Mouse (Mus musculus) neural tube, embryonic 15.5 days (tissue): ENCODE measurements around the gene Lgi4. TPM values are rescaled to one million over a fixed set of nuclear protein-coding genes. Genes with fewer than 3 reads are reported as not detected.

Experiments used
- ATAC-seq: fragments of 200-750 bp; cut with Nextera tagmentation; 2 replicates; pipeline ENCODE4 v1.8.0; 2017; ENCODE audit warnings: mild to moderate bottlenecking, moderate TSS enrichment, moderate library complexity; ENCODE audit not compliant: low FRiP score
- H3K27ac ChIP-seq: fragments of 300-500 bp; sonication (generic); replicated peaks from 2 replicates; pipeline ENCODE4 v1.5.1; 2015; ENCODE audit warnings: mild to moderate bottlenecking, inconsistent platforms
- H3K27me3 ChIP-seq: fragments of 300-500 bp; sonication (generic); replicated peaks from 2 replicates; pipeline ENCODE4 v1.6.1; 2015; ENCODE audit warnings: inconsistent platforms
- H3K36me3 ChIP-seq: fragments of 300-500 bp; sonication (generic); 2 replicates; pipeline ENCODE4 v1.6.1; 2015; ENCODE audit warnings: inconsistent platforms
- H3K4me1 ChIP-seq: fragments of 300-500 bp; sonication (generic); 2 replicates; pipeline ENCODE4 v1.6.1; 2015; ENCODE audit warnings: inconsistent platforms
- H3K4me2 ChIP-seq: fragments of 300-500 bp; sonication (generic); 2 replicates; pipeline ENCODE4 v1.6.1; 2015; ENCODE audit warnings: inconsistent platforms, mild to moderate bottlenecking, moderate library complexity
- H3K4me3 ChIP-seq: fragments of 300-500 bp; sonication (generic); replicated peaks from 2 replicates; pipeline ENCODE4 v1.5.1; 2015; ENCODE audit warnings: mild to moderate bottlenecking, inconsistent platforms
- H3K9ac ChIP-seq: fragments of 300-500 bp; sonication (generic); replicated peaks from 2 replicates; pipeline ENCODE4 v1.6.1; 2015; ENCODE audit warnings: mild to moderate bottlenecking, inconsistent platforms
- H3K9me3 ChIP-seq: fragments of 300-500 bp; sonication (generic); replicated peaks from 2 replicates; pipeline ENCODE4 v1.6.1; 2016; ENCODE audit warnings: inconsistent platforms
- WGBS: fragments of 180-500 bp; shearing (Covaris S2); methylation state at CpG from one replicate; pipeline ENCODE4 v1.1.7; 2015; ENCODE audit warnings: mixed read lengths; 5-methylcytosine and 5-hydroxymethylcytosine counted together
- polyA plus RNA-seq: library from polyadenylated mRNA; unstranded; fragments of >200 nt; fragmentation: Nextera tagmentation; extraction: Ambion mirVana; gene quantifications from 2 replicates; pipeline ENCODE4 v1.2.1, GENCODE M21; 2015

Gene Lgi4
- polyA plus RNA-seq, 1 experiment from 2014 or later = 1.3 TPM

DNA sequence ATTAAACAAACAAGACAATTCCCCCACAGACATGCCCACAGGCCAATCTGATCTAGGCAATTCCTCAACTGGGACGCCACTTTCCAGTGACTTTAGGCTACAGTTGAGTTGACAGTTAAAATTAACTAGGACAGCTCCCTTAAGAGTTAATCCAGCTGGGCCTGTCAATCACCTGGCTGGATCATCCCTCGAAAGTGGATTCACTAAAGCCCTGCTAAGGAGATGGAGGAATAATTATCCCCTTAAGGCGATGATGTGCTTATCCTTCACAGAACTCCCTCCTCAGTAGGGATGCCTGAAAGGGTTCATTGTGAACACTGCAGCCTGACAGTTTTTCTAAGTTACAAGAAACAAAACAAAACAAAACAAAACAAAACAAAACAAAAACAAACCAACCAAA lies 21.5 kb downstream of the Lgi4 start:
- no peak for ATAC-seq
- H3K27me3 ChIP-seq = no peaks in the 10 kb centered on the region
- no peak overlapping the region for H3K4me2 ChIP-seq
- WGBS = 58% methylated on average over 3 of the region's 3 CpGs
- no peak overlapping the region for H3K4me3 ChIP-seq
- no peaks in the 10 kb centered on the region for H3K36me3 ChIP-seq
- no peak overlapping the region for H3K9ac ChIP-seq
- H3K9me3 ChIP-seq = no peaks in the 10 kb centered on the region
- H3K27ac ChIP-seq = no peak overlapping the region
- peaks cover 5% of the 10 kb centered on the region; the same call in 1 of the 2 replicates for H3K4me1 ChIP-seq

DNA sequence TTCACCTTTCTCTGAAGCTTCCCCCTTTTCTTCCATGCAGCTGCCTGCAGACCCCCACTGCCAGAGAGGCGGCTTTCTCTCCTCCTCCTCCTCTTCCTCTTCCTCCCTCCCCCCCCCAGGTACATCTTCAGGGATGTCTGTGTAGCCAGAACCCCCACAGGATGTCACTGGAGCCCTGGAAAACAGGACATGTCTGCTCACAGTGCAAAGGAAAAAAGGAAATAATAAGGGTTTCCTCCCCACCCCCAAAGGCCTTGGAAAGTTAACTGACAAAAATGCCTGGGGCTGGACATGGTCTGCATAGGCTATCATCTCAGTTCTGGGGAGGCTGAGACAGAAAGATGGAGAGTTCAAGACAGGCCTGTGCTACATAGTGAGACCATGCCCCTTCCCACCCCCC lies 22.0 kb downstream of the Lgi4 start:
- no peak for ATAC-seq

DNA sequence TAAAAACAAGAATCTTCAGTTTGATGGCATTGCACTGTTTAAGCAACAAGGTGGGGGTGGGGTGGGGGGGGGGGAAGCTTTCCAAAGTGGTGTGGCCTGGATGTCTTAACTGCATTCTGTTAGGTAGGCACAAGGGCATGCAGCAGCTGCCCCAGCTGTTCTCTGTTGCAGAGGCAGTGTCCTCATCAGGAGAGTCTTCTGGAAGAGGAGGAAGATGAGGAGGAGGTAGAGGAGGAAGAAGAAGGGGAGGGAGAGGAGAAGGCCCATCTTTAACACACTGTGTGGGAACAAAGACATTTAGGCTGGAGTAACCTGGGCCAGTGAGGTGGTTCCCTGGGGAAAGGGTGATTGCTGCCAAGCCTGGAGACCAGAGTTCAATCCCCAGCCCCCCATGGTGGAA lies 23.0 kb downstream of the Lgi4 start:
- H3K4me3 ChIP-seq = no peak overlapping the region
- H3K4me1 ChIP-seq = peaks cover 5% of the 10 kb centered on the region; the same call in 1 of the 2 replicates
- no peaks in the 10 kb centered on the region for H3K27me3 ChIP-seq
- H3K9ac ChIP-seq = no peak overlapping the region
- no peaks in the 10 kb centered on the region for H3K9me3 ChIP-seq
- H3K36me3 ChIP-seq = no peaks in the 10 kb centered on the region
- H3K4me2 ChIP-seq = no peak overlapping the region
- H3K27ac ChIP-seq = no peak overlapping the region
- ATAC-seq = no peak

More for the DNA sequence above, 22.0 kb downstream of the Lgi4 start:
- Histone ChIP-seq H3K4me1 (peaks cover 5% of the 10 kb centered on the region; the same call in 1 of the 2 replicates), H3K4me2 (no peak overlapping the region), H3K27ac (no peak overlapping the region), H3K36me3 (no peaks in the 10 kb centered on the region), H3K4me3 (no peak overlapping the region), H3K9me3 (no peaks in the 10 kb centered on the region), H3K27me3 (no peaks in the 10 kb centered on the region), H3K9ac (no peak overlapping the region)
- 60% methylated on average over 1 of the region's 1 CpGs for WGBS

DNA sequence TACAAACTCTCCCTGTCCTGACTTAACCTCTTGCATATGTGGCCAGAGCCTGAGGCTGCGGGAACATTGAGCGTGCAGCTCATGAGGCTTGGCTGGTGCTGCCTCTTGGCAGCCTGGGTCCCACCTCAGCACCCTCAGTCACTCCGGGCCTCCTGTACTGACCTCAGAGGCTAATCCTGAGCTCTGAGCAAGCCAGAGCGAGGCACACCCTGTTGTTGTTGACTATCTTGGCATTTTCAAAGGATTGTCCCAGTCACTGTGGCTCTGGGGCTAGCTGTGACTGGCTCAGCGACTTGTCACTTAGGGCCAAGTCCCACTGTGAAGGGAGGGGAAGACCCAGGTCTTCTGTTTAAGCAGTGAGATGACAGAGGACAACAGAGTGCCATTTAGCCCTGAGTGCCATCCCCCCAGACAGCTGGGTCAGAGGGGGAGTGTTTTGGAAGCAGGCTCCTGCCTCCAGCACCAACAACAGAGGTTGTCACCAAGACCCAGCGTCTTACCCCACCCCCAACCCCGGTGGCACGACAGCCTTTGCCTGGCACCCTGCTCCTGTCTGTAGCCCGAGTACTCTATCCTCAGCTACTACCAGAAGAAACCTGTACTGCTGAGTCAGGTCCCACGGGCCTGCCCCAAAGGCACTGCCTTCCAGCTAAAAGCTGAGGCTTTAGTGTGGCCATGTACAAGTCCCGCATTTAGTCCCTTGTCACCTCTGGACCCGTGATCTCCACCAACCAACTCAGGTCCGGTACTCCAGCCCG lies 23.9 kb downstream of the Lgi4 start:
- no peaks in the 10 kb centered on the region for H3K9me3 ChIP-seq

DNA sequence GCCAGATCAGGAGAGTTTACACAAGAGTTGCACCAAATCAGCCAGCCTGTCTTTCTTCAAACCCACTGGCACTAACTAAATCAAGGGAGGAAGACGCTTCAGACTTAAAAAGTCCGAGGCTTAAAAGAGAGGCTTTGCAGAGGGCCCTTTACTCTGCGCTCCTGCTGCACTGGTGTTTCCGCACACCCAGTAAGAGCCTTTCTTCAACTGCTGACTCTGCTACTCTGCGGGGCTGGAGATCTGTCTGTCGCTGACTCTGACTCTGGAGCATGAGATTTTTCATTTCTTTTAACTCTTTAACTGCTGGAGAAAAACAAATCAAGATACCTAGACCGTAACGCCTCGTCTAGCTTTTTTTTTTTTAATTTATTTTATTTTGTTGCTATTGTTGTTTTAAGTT lies 25.0 kb downstream of the Lgi4 start:
- Histone ChIP-seq H3K36me3 (no peaks in the 10 kb centered on the region), H3K4me1 (peaks cover 5% of the 10 kb centered on the region; the same call in 1 of the 2 replicates), H3K27me3 (no peaks in the 10 kb centered on the region), H3K27ac (no peak overlapping the region), H3K9ac (no peak overlapping the region), H3K4me2 (no peak overlapping the region), H3K9me3 (no peaks in the 10 kb centered on the region), H3K4me3 (no peak overlapping the region)
- ATAC-seq = no peak
- WGBS = 64% methylated on average over 9 of the region's 9 CpGs

More for the DNA sequence above, 23.9 kb downstream of the Lgi4 start:
- no peak for ATAC-seq
- no peak overlapping the region for H3K9ac ChIP-seq
- H3K4me1 ChIP-seq = peaks cover 5% of the 10 kb centered on the region; the same call in 1 of the 2 replicates
- H3K4me2 ChIP-seq = no peak overlapping the region
- H3K36me3 ChIP-seq = no peaks in the 10 kb centered on the region
- 78% methylated on average over 14 of the region's 14 CpGs for WGBS
- no peak overlapping the region for H3K4me3 ChIP-seq
- H3K27me3 ChIP-seq = no peaks in the 10 kb centered on the region
- H3K27ac ChIP-seq = no peak overlapping the region

DNA sequence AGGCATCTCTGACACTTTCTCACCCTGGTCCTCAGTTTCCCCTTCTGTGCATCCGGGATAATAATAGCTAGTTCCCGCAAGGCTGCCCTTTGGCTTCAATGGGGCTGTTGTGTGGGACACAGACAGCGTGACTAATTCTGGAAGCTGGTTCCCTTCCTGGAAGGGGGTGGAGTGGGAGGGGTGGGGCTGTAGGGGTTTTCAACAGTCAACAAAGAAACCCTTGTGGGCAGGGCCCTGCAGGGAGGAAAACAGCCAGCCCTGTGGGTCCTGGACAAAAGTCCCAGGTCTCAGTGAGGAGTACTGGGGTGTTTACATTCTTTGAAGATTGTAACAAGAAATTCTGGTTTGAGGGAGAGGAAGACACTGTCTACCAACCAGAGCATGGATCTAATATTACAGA lies 26.0 kb downstream of the Lgi4 start:
- H3K4me2 ChIP-seq = no peak overlapping the region
- no peaks in the 10 kb centered on the region for H3K9me3 ChIP-seq
- no peak for ATAC-seq
- no peak overlapping the region for H3K4me3 ChIP-seq
- WGBS = 21% methylated on average over 3 of the region's 3 CpGs
- no peak overlapping the region for H3K9ac ChIP-seq
- no peak overlapping the region for H3K27ac ChIP-seq
- H3K36me3 ChIP-seq = no peaks in the 10 kb centered on the region
- H3K4me1 ChIP-seq = peaks cover 5% of the 10 kb centered on the region; the same call in 1 of the 2 replicates
- no peaks in the 10 kb centered on the region for H3K27me3 ChIP-seq

DNA sequence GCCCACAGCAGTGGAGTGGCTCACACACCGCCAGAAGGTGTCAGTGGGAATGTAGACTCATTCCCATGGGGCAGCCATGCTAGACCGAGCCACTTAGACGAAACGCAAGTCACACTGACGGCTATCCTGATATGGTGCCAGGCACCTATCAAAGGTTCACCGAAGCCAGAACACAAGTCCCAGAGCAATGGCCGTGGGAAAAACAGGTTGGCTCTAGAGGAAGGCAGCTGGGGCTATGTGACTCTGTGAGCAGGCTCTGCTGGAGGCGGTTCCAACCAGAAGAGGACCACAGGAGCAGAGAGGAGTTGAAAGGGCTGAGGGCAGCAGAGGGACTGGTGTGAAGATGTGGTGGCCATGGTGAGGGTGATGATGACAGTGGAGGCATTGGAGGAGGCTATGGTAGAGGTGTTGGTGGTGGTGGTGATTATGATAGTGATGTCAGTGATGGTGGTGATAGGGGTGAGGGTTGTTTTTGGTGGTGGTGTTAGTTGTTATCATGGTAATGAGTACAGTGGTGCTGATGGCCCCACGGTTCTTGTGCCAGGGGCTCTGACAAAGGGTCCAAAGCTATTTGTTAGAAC lies 27.1 kb downstream of the Lgi4 start:
- no peak overlapping the region for H3K4me2 ChIP-seq
- 96% methylated on average over 9 of the region's 9 CpGs for WGBS
- peaks cover 5% of the 10 kb centered on the region; the same call in 1 of the 2 replicates for H3K4me1 ChIP-seq
- no peaks in the 10 kb centered on the region for H3K36me3 ChIP-seq
- H3K27me3 ChIP-seq = no peaks in the 10 kb centered on the region
- ATAC-seq = no peak
- H3K9ac ChIP-seq = no peak overlapping the region
- no peak overlapping the region for H3K4me3 ChIP-seq
- H3K27ac ChIP-seq = no peak overlapping the region
- H3K9me3 ChIP-seq = no peaks in the 10 kb centered on the region

DNA sequence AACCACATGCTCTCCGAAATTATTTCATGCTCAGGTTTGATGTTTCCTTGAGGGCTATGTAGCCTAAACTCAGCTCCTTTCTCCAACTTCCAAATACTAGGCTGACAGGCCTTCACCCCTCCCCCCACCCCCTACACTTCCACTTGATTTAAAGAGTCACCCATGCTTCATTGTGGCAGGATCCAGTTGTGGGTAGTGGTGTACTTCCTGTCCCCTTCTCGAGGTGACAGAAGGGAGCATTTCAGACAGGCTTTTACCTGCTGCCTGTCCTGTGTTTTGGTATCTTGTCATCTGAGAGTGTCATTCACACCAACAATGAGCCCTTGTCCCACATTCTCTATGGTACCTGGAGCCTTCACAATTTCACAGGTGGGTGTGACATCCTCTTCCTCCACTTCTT lies 28.1 kb downstream of the Lgi4 start:
- no peaks in the 10 kb centered on the region for H3K27me3 ChIP-seq
- ATAC-seq = no peak
- no peak overlapping the region for H3K4me3 ChIP-seq
- H3K27ac ChIP-seq = no peak overlapping the region
- H3K4me2 ChIP-seq = no peak overlapping the region
- 66% methylated on average over 2 of the region's 2 CpGs for WGBS
- peaks cover 5% of the 10 kb centered on the region; the same call in 1 of the 2 replicates for H3K4me1 ChIP-seq
- no peaks in the 10 kb centered on the region for H3K36me3 ChIP-seq
- H3K9ac ChIP-seq = no peak overlapping the region
- H3K9me3 ChIP-seq = no peaks in the 10 kb centered on the region

DNA sequence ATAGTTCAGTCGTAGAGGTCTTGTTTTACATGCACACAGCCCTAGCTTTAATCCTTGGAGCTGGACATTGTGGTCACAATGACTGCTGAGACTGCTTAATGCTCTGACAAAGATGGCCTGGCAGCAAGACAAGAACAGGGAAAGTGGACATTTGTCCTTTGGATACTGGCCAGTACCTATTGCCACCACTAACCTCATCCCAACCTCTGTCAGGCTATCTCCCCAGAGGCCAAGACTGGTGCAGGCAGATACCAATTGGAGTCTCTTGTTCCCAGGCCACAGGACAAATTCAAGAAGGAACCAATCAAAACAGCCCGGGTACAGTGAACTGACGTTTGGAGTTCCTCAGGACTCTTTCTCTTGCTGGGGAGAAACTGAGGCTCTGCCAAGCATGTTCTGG lies 29.1 kb downstream of the Lgi4 start:
- WGBS = 77% methylated on average over 3 of the region's 3 CpGs
- no peak for ATAC-seq

DNA sequence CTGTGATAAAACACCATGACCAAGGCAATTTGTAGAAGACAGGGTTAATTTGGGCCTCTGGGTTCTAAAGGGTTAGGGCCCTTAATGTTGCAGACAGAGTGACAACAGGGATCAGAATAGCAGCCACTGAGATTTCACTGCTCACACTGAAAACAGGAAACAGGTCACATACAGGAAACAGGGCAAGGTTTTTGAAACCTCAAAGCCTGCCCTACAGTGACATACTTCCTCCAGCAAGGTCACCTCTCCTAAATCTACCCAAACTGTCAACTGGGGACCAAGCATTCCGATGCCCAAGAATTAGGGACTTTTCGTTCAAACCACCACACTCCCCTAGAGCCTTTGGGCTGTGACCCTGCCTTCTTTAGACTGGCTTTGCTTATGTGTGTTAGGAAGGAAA lies 30.6 kb downstream of the Lgi4 start:
- H3K4me2 ChIP-seq = no peak overlapping the region
- H3K27ac ChIP-seq = no peak overlapping the region
- no peaks in the 10 kb centered on the region for H3K36me3 ChIP-seq
- ATAC-seq = no peak
- H3K27me3 ChIP-seq = no peaks in the 10 kb centered on the region
- 84% methylated on average over 2 of the region's 2 CpGs for WGBS
- peaks cover 5% of the 10 kb centered on the region; the same call in 1 of the 2 replicates for H3K4me1 ChIP-seq
- no peaks in the 10 kb centered on the region for H3K9me3 ChIP-seq
- no peak overlapping the region for H3K4me3 ChIP-seq
- H3K9ac ChIP-seq = no peak overlapping the region

More for the DNA sequence above, 29.1 kb downstream of the Lgi4 start:
- Histone ChIP-seq H3K9ac (no peak overlapping the region), H3K4me1 (peaks cover 5% of the 10 kb centered on the region; the same call in 1 of the 2 replicates), H3K4me3 (no peak overlapping the region), H3K4me2 (no peak overlapping the region), H3K27me3 (no peaks in the 10 kb centered on the region), H3K9me3 (no peaks in the 10 kb centered on the region), H3K27ac (no peak overlapping the region), H3K36me3 (no peaks in the 10 kb centered on the region)

DNA sequence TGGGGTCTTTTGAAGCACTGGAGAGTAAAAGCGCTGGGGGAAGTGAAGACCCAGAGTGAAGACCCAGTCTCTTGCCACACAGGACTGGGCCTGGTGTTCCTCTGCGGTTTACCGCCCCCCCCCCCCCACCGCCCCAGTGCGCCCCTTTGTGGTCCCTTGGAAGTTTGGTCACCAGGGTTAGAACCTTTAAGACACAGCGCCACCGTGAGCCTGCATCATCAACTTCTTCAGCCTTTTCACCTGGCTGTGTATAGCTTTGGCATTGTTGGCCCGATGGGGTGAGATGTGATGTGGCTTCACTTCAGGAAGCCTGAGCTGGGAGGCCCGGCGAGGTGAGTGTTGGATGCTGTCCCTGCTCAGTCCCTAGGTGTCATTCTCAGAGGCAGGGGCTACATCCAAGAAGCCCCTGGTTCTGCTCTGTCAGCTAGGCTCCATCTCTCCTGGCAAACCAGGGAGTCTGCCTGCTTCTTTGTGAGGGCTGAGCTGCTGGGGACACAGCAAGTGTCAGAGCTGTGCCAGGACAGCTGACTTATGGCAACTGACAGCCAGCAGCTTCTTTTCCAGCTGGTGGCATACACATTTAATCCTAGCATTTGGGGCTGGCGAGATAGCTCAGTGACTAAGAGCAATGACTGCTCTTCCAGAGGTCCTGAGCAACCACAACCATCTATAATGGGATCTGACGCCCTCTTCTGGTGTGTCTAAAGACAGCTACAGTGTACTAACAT lies 35.8 kb downstream of the Lgi4 start:
- Histone ChIP-seq H3K4me1 (peaks cover 3% of the 10 kb centered on the region; the same call in 1 of the 2 replicates), H3K4me3 (no peak overlapping the region), H3K9me3 (no peaks in the 10 kb centered on the region), H3K36me3 (no peaks in the 10 kb centered on the region), H3K27ac (no peak overlapping the region), H3K27me3 (no peaks in the 10 kb centered on the region), H3K9ac (no peak overlapping the region), H3K4me2 (no peak overlapping the region)
- ATAC-seq = no peak
- 34% methylated on average over 12 of the region's 12 CpGs for WGBS
